ENCODE assay signal across 20 mouse cellular contexts in genomic region chr10:58982546-58983154, GRCm38 (mm10).
DNase-seq lines count a peak whose midpoint lies in the region; ATAC-seq and TF ChIP-seq lines count a peak whose summit lies in the region.
"Had no signal": no experiment of that assay in that cellular context is flagged by ENCODE, and none has a peak within 500 bp of the region (broad histone marks: within the 10 kb centered on the region; RNA-seq: fewer than 3 reads in every experiment).

No protein-coding gene starts in this region.

- WGBS in lung, embryonic 15.5 days = 62% methylated on average over 5 of the region's 5 CpGs
- 67% methylated on average over 5 of the region's 5 CpGs for WGBS in forebrain, embryonic 10.5 days
- 16% methylated on average over 5 of the region's 5 CpGs for WGBS in forebrain, postnatal 0 days

- no peak for ATAC-seq in lung, embryonic 15.5 days (ENCODE audit: borderline replicate concordance, extremely low read depth, low FRiP score, low TSS enrichment)
- peak; percentile 19; the same call in 1 of the 2 replicates for ATAC-seq in forebrain, postnatal 0 days
- ATAC-seq: liver, postnatal 0 days; midbrain, embryonic 15.5 days had no signal

- no peak for DNase-seq in lung, postnatal 4 days
- peak; percentile 3 for DNase-seq in R1 (ENCODE audit: low read depth, low spot score)
- no peak for DNase-seq in forebrain, embryonic 10.5 days (ENCODE audit: extremely low spot score, low spot score)
- peak; percentile 37 for DNase-seq in forebrain, postnatal 0 days
- DNase-seq in right cerebral cortex, postnatal 4 days = no peak
- DNase-seq in cerebellum, adult 18-20 months = no peak
- DNase-seq in adrenal gland, postnatal 36 days = no peak
- DNase-seq: adrenal gland, adult 2 months; B cell, adult 2 months; cerebellum, postnatal 36 days; gastrocnemius, postnatal 10 days; heart, postnatal 4 days; kidney, adult 18-20 months; kidney, postnatal 10 days; liver, postnatal 0 days; retina, postnatal 1 day had no signal

- H3K4me2 ChIP-seq in lung, embryonic 15.5 days = no peak overlapping the region
- H3K4me2 ChIP-seq in forebrain, postnatal 0 days (ENCODE audit: low read depth) = no peak overlapping the region
- H3K4me2 ChIP-seq: heart, embryonic 15.5 days; midbrain, embryonic 15.5 days had no signal

- no peak for TF ChIP-seq CTCF in forebrain, postnatal 0 days (IDR thresholded peaks at IDR 0.05; ENCODE audit: low read depth)

- H3K4me3 ChIP-seq in lung, embryonic 15.5 days = no peak overlapping the region
- no peak overlapping the region for H3K4me3 ChIP-seq in forebrain, embryonic 10.5 days
- H3K4me3 ChIP-seq in forebrain, postnatal 0 days (ENCODE audit: low read depth, low read length) = no peak overlapping the region
- H3K4me3 ChIP-seq: heart, embryonic 15.5 days; midbrain, embryonic 15.5 days had no signal

- peaks cover 15% of the 10 kb centered on the region; the same call in 1 of the 2 replicates for H3K4me1 ChIP-seq in lung, embryonic 15.5 days
- H3K4me1 ChIP-seq in forebrain, embryonic 10.5 days = peaks cover 37% of the 10 kb centered on the region
- H3K4me1 ChIP-seq in forebrain, postnatal 0 days (ENCODE audit: insufficient read depth) = peaks cover 8% of the 10 kb centered on the region
- H3K4me1 ChIP-seq: heart, embryonic 15.5 days had no signal

- peak overlapping the region; percentile 88 for H3K27ac ChIP-seq in lung, embryonic 15.5 days
- peak overlapping the region; percentile 15; the same call in 1 of the 2 replicates for H3K27ac ChIP-seq in forebrain, embryonic 10.5 days
- H3K27ac ChIP-seq in forebrain, postnatal 0 days (ENCODE audit: low read depth, low read length) = no peak overlapping the region
- H3K27ac ChIP-seq: heart, embryonic 15.5 days; hindbrain, postnatal 0 days had no signal

- H3K36me3 ChIP-seq in lung, embryonic 15.5 days = no peaks in the 10 kb centered on the region
- H3K36me3 ChIP-seq in forebrain, embryonic 10.5 days (replicated peaks) = no peaks in the 10 kb centered on the region
- H3K36me3 ChIP-seq in forebrain, postnatal 0 days (ENCODE audit: insufficient read depth) = no peaks in the 10 kb centered on the region
- H3K36me3 ChIP-seq: heart, embryonic 15.5 days; midbrain, embryonic 15.5 days had no signal

- no peaks in the 10 kb centered on the region for H3K27me3 ChIP-seq in lung, embryonic 15.5 days
- H3K27me3 ChIP-seq in forebrain, embryonic 10.5 days (ENCODE audit: poor library complexity, severe bottlenecking) = no peaks in the 10 kb centered on the region
- no peaks in the 10 kb centered on the region for H3K27me3 ChIP-seq in forebrain, postnatal 0 days (ENCODE audit: insufficient read depth, low read length)
- H3K27me3 ChIP-seq: midbrain, embryonic 15.5 days had no signal

- H3K9me3 ChIP-seq in lung, embryonic 15.5 days = no peaks in the 10 kb centered on the region
- no peaks in the 10 kb centered on the region for H3K9me3 ChIP-seq in forebrain, embryonic 10.5 days
- H3K9me3 ChIP-seq in forebrain, postnatal 0 days (ENCODE audit: low read length) = no peaks in the 10 kb centered on the region
- H3K9me3 ChIP-seq: heart, embryonic 15.5 days; midbrain, embryonic 15.5 days had no signal

- H3K9ac ChIP-seq in lung, embryonic 15.5 days = no peak overlapping the region
- no peak overlapping the region for H3K9ac ChIP-seq in forebrain, postnatal 0 days
- H3K9ac ChIP-seq: heart, embryonic 15.5 days; liver, postnatal 0 days; midbrain, embryonic 15.5 days had no signal

Comparison
In these comparisons a context has a peak if more than half of its experiments do, and no peak if none do; other contexts are left out.
1. DNase-seq: peak in R1 (single experiment) and forebrain, postnatal 0 days (single experiment); none in lung, postnatal 4 days (0 of 2), forebrain, embryonic 10.5 days (single experiment), right cerebral cortex, postnatal 4 days (single experiment), cerebellum, adult 18-20 months (0 of 2) and adrenal gland, postnatal 36 days (0 of 2).